Mouse (Mus musculus) right cerebral cortex, postnatal 4 days (tissue): ENCODE measurements around the gene Mpig6b.
A peak's percentile ranks its signal among the peaks of the same experiment; 100 is the strongest.

Experiments used
- DNase-seq: peaks from one replicate; pipeline ENCODE4 v3.0.0-alpha.2; 2022

Mpig6b gene

GRCm38 (mm10) chr17:35016791-35017705 is 48.9 kb downstream of the Mpig6b start:
- DNase-seq, result no peak

- peak; percentile 44 for DNase-seq
Measured at GRCm38 (mm10) chr17:35016376-35016775, 49.6 kb downstream of the Mpig6b start, which contains the start of gene Vwa7. Gene Vwa7 (plus strand): TSS chr17:35016579.

GRCm38 (mm10) chr17:35015296-35015695 is 50.7 kb downstream of the Mpig6b start:
- no peak for DNase-seq

- no peak for DNase-seq
Measured at GRCm38 (mm10) chr17:35013221-35013620, 52.8 kb downstream of the Mpig6b start.
